Mouse (Mus musculus): ENCODE measurements at regions not wholly inside any gene's neighbourhood (a gene's known extent, or its start where the extent isn't known, plus 50 kb on each side); places are given as distances from the start of the nearest gene placed in this dataset.

- 76% methylated on average over 5 of the region's 5 CpGs for WGBS
- Histone ChIP-seq H3K36me3 (ENCODE audit: control insufficient read depth, insufficient read depth, low read length) (no peaks in the 10 kb centered on the region), H3K27ac (ENCODE audit: insufficient read depth, low read depth, low read length) (no peak overlapping the region), H3K4me3 (ENCODE audit: insufficient read depth, low read depth, low read length) (no peak overlapping the region), H3K27me3 (replicated peaks; ENCODE audit: control insufficient read depth, insufficient read depth, low read length) (no peaks in the 10 kb centered on the region), H3K4me1 (ENCODE audit: control insufficient read depth, insufficient read depth, low read length) (no peaks in the 10 kb centered on the region)
- no peak for DNase-seq
- no peak for TF ChIP-seq CTCF (conservative IDR thresholded peaks at IDR 0.05; ENCODE audit: insufficient read depth, insufficient read length, low read depth, low read length)
- TF ChIP-seq POLR2A (IDR thresholded peaks at IDR 0.05; ENCODE audit: low read depth, low read length) = no peak
Observed at GRCm38 (mm10) chr14:64532351-64532750, 428.3 kb downstream of the Prss52 start.

- 39% methylated on average over 7 of the region's 7 CpGs for WGBS
Observed at GRCm38 (mm10) chr14:64533591-64534151, 429.6 kb downstream of the Prss52 start.

GRCm38 (mm10) chr14:64534194-64534593 is 430.1 kb downstream of the Prss52 start:
- 39% methylated on average over 4 of the region's 4 CpGs for WGBS
- no peaks in the 10 kb centered on the region for H3K36me3 ChIP-seq (ENCODE audit: control insufficient read depth, insufficient read depth, low read length)
- H3K27ac ChIP-seq (ENCODE audit: insufficient read depth, low read depth, low read length) = no peak overlapping the region
- no peak for DNase-seq
- TF ChIP-seq POLR2A (IDR thresholded peaks at IDR 0.05; ENCODE audit: low read depth, low read length) (no peak), CTCF (conservative IDR thresholded peaks at IDR 0.05; ENCODE audit: insufficient read depth, insufficient read length, low read depth, low read length) (no peak)
- no peaks in the 10 kb centered on the region for H3K4me1 ChIP-seq (ENCODE audit: control insufficient read depth, insufficient read depth, low read length)
- H3K27me3 ChIP-seq (replicated peaks; ENCODE audit: control insufficient read depth, insufficient read depth, low read length) = no peaks in the 10 kb centered on the region
- no peak overlapping the region for H3K4me3 ChIP-seq (ENCODE audit: insufficient read depth, low read depth, low read length)

More at GRCm38 (mm10) chr14:64533591-64534151, 429.6 kb downstream of the Prss52 start:
- H3K36me3 ChIP-seq (ENCODE audit: control insufficient read depth, insufficient read depth, low read length) = no peaks in the 10 kb centered on the region
- H3K27me3 ChIP-seq (replicated peaks; ENCODE audit: control insufficient read depth, insufficient read depth, low read length) = no peaks in the 10 kb centered on the region
- TF ChIP-seq CTCF (conservative IDR thresholded peaks at IDR 0.05; ENCODE audit: insufficient read depth, insufficient read length, low read depth, low read length) (no peak), POLR2A (IDR thresholded peaks at IDR 0.05; ENCODE audit: low read depth, low read length) (no peak)
- no peak overlapping the region for H3K27ac ChIP-seq (ENCODE audit: insufficient read depth, low read depth, low read length)
- H3K4me1 ChIP-seq (ENCODE audit: control insufficient read depth, insufficient read depth, low read length) = no peaks in the 10 kb centered on the region
- H3K4me3 ChIP-seq (ENCODE audit: insufficient read depth, low read depth, low read length) = no peak overlapping the region
- no peak for DNase-seq

GRCm38 (mm10) chr14:64539436-64539835 is 435.4 kb downstream of the Prss52 start:
- TF ChIP-seq CTCF (conservative IDR thresholded peaks at IDR 0.05; ENCODE audit: insufficient read depth, insufficient read length, low read depth, low read length) (0 out of 2 replicates have a peak, but pooled peaks have one; percentile 14), POLR2A (IDR thresholded peaks at IDR 0.05; ENCODE audit: low read depth, low read length) (no peak)
- Histone ChIP-seq H3K36me3 (ENCODE audit: control insufficient read depth, insufficient read depth, low read length) (no peaks in the 10 kb centered on the region), H3K4me3 (ENCODE audit: insufficient read depth, low read depth, low read length) (no peak overlapping the region), H3K27ac (ENCODE audit: insufficient read depth, low read depth, low read length) (no peak overlapping the region), H3K27me3 (replicated peaks; ENCODE audit: control insufficient read depth, insufficient read depth, low read length) (no peaks in the 10 kb centered on the region), H3K4me1 (ENCODE audit: control insufficient read depth, insufficient read depth, low read length) (no peaks in the 10 kb centered on the region)
- 61% methylated on average over 2 of the region's 2 CpGs for WGBS
- DNase-seq = no peak

GRCm38 (mm10) chr14:64545056-64545455 is 441.0 kb downstream of the Prss52 start:
- Histone ChIP-seq H3K36me3 (ENCODE audit: control insufficient read depth, insufficient read depth, low read length) (no peaks in the 10 kb centered on the region), H3K27me3 (replicated peaks; ENCODE audit: control insufficient read depth, insufficient read depth, low read length) (no peaks in the 10 kb centered on the region; the same call in 1 of the 2 replicates), H3K27ac (ENCODE audit: insufficient read depth, low read depth, low read length) (no peak overlapping the region), H3K4me1 (ENCODE audit: control insufficient read depth, insufficient read depth, low read length) (no peaks in the 10 kb centered on the region), H3K4me3 (ENCODE audit: insufficient read depth, low read depth, low read length) (no peak overlapping the region)
- 79% methylated on average over 3 of the region's 3 CpGs for WGBS
- no peak for DNase-seq
- no peak for TF ChIP-seq CTCF (conservative IDR thresholded peaks at IDR 0.05; ENCODE audit: insufficient read depth, insufficient read length, low read depth, low read length)
- no peak for TF ChIP-seq POLR2A (IDR thresholded peaks at IDR 0.05; ENCODE audit: low read depth, low read length)

- 0% methylated on average over 4 of the region's 4 CpGs for whole genome bisulfite sequencing
- Histone ChIP-seq H3K36me3 (ENCODE audit: control insufficient read depth, insufficient read depth, low read length) (no peaks in the 10 kb centered on the region), H3K4me1 (ENCODE audit: control insufficient read depth, insufficient read depth, low read length) (no peaks in the 10 kb centered on the region), H3K27ac (ENCODE audit: insufficient read depth, low read depth, low read length) (no peak overlapping the region), H3K4me3 (ENCODE audit: insufficient read depth, low read depth, low read length) (no peak overlapping the region), H3K27me3 (replicated peaks; ENCODE audit: control insufficient read depth, insufficient read depth, low read length) (no peaks in the 10 kb centered on the region; the same call in 1 of the 2 replicates)
- no peak for TF ChIP-seq POLR2A (IDR thresholded peaks at IDR 0.05; ENCODE audit: low read depth, low read length)
- TF ChIP-seq CTCF (conservative IDR thresholded peaks at IDR 0.05; ENCODE audit: insufficient read depth, insufficient read length, low read depth, low read length) = no peak
- DNase-seq = peak; percentile 32
Observed at GRCm38 (mm10) chr14:64546787-64547186, 442.7 kb downstream of the Prss52 start.

GRCm38 (mm10) chr14:64552951-64553350 is 448.9 kb downstream of the Prss52 start:
- Histone ChIP-seq H3K27ac (ENCODE audit: insufficient read depth, low read depth, low read length) (no peak overlapping the region), H3K27me3 (replicated peaks; ENCODE audit: control insufficient read depth, insufficient read depth, low read length) (no peaks in the 10 kb centered on the region), H3K36me3 (ENCODE audit: control insufficient read depth, insufficient read depth, low read length) (no peaks in the 10 kb centered on the region), H3K4me3 (ENCODE audit: insufficient read depth, low read depth, low read length) (no peak overlapping the region), H3K4me1 (ENCODE audit: control insufficient read depth, insufficient read depth, low read length) (no peaks in the 10 kb centered on the region)
- no peak for DNase-seq
- 67% methylated on average over 4 of the region's 4 CpGs for WGBS
- TF ChIP-seq CTCF (conservative IDR thresholded peaks at IDR 0.05; ENCODE audit: insufficient read depth, insufficient read length, low read depth, low read length) = no peak
- no peak for TF ChIP-seq POLR2A (IDR thresholded peaks at IDR 0.05; ENCODE audit: low read depth, low read length)

Data from kidney, adult 2 months (tissue).